Mouse (Mus musculus) midbrain, embryonic 11.5 days (tissue): ENCODE results near the gene Map3k20. TPM values are rescaled to one million over a fixed set of nuclear protein-coding genes. Genes with fewer than 3 reads are reported as not detected.

Source experiments
- ATAC-seq: fragments of 200-750 bp; cut with Nextera tagmentation; 2 replicates; pipeline ENCODE4 v1.8.0; 2017; ENCODE audit warnings: moderate TSS enrichment, moderate library complexity; ENCODE audit not compliant: low FRiP score
- DNase-seq: peaks from one replicate; pipeline ENCODE4 v3.0.0; 2015; ENCODE audit warnings: low spot score; ENCODE audit errors: missing footprints
- H3K27ac ChIP-seq: fragments of 300-500 bp; sonication (generic); 2 replicates; pipeline ENCODE4 v1.5.1; 2014; ENCODE audit warnings: low read depth, low read length
- H3K27me3 ChIP-seq: fragments of 300-500 bp; sonication (generic); 2 replicates; pipeline ENCODE4 v1.6.1; 2014; ENCODE audit warnings: mild to moderate bottlenecking, low read length, moderate library complexity, mixed read lengths; ENCODE audit not compliant: control insufficient read depth, insufficient read depth
- H3K36me3 ChIP-seq: fragments of 300-500 bp; sonication (generic); 2 replicates; pipeline ENCODE4 v1.6.1; 2014; ENCODE audit warnings: mild to moderate bottlenecking, low read length, moderate library complexity, mixed read lengths; ENCODE audit not compliant: control insufficient read depth, insufficient read depth
- H3K4me1 ChIP-seq: fragments of 300-500 bp; sonication (generic); 2 replicates; pipeline ENCODE4 v1.6.1; 2014; ENCODE audit warnings: low read length; ENCODE audit not compliant: control insufficient read depth, insufficient read depth
- H3K4me2 ChIP-seq: fragments of 300-500 bp; sonication (generic); 2 replicates; pipeline ENCODE4 v1.6.1; 2014; ENCODE audit warnings: mild to moderate bottlenecking, moderate library complexity
- H3K4me3 ChIP-seq: fragments of 300-500 bp; sonication (generic); 2 replicates; pipeline ENCODE4 v1.5.1; 2014; ENCODE audit warnings: low read depth, low read length
- H3K9ac ChIP-seq: fragments of 300-500 bp; sonication (generic); 2 replicates; pipeline ENCODE4 v1.6.1; 2014; ENCODE audit warnings: low read length
- H3K9me3 ChIP-seq: fragments of 300-500 bp; sonication (generic); 2 replicates; pipeline ENCODE4 v1.6.1; 2016; ENCODE audit warnings: low read length; ENCODE audit not compliant: control insufficient read depth
- WGBS: fragments of 180-500 bp; shearing (Covaris S2); extraction: QIAGEN DNeasy Blood & Tissue Kit; methylation state at CpG from one replicate; pipeline ENCODE4 v1.1.7; 2014; 5-methylcytosine and 5-hydroxymethylcytosine counted together
- polyA plus RNA-seq: library from polyadenylated mRNA; unstranded; fragments of >200 nt; fragmentation: Nextera tagmentation; extraction: Ambion mirVana; gene quantifications from 2 replicates; pipeline ENCODE4 v1.2.1, GENCODE M21; 2014

Gene Map3k20
- polyA plus RNA-seq, 1 experiment from 2014 or later, result 7.5 TPM

DNA sequence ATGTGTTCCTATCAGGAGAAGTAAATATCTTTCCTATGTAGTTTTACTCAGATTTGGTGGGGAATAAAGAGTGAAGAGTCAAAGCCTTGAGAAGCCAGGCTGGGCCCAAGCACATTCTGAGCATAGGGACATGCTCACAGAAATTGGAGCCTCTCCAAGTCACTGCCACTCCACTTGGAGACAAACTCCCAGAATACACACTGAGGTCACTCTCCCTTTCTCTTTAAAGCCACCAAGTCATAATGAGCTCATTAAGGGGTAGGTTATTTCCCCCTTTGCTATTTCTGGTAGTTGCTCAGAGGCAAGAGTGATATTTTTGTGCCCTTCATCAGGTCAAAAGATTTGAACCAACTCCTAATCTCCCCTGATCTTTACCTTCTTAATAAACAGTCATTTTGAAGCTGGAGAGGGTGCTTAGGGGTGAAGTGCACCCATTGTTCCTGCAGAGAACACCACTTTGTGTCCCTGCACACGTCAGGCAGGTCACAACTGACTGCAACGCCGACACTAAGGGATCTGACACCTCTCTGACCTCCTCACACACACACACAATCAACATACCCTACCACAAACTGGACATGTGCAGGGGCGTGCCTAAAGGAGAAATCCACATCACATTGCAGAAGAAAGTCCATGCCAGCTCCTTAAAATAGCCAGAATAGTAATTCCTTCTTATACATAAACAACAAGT lies 15.6 kb upstream of the Map3k20 start:
- 76% methylated on average over 4 of the region's 4 CpGs for WGBS
- DNase-seq, result no peak

DNA sequence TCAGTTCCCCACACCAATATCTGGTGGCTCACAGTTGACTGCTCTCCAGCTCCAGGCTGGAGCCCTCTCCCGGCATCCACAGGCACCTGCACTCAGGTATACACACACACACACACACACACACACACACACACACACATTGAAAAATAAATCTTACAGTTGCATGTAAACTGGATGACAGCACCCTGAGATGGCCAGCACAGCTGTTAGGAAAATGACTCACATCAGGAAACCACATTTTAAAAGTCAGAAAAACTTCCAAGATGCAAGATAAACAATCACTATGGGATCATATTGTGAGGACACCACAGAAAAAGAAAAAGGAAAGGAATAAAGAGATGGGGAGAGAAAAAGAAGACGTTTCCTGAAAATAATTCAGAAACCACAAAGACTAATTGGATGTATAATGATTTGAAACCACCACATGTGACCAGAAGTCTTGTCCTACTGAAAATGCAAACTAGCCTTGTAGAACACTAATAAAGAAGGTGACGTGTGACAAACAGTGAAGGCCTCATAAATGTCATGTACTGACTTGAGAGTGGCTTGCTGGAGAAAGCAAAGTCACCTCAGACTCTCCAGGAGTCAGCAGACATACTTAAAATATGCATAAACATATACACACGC lies 7.1 kb upstream of the Map3k20 start:
- Histone ChIP-seq H3K4me2 (no peak overlapping the region), H3K27ac (no peak overlapping the region), H3K27me3 (no peaks in the 10 kb centered on the region), H3K4me1 (no peaks in the 10 kb centered on the region), H3K36me3 (no peaks in the 10 kb centered on the region), H3K9ac (no peak overlapping the region), H3K9me3 (no peaks in the 10 kb centered on the region), H3K4me3 (no peak overlapping the region)
- ATAC-seq (no peak), DNase-seq (no peak)
- 83% methylated on average over 4 of the region's 4 CpGs for WGBS

More for the DNA sequence above, 15.6 kb upstream of the Map3k20 start:
- H3K4me3 ChIP-seq, result no peak overlapping the region
- no peaks in the 10 kb centered on the region for H3K36me3 ChIP-seq
- H3K4me1 ChIP-seq, result no peaks in the 10 kb centered on the region
- H3K27me3 ChIP-seq, result no peaks in the 10 kb centered on the region
- no peaks in the 10 kb centered on the region for H3K9me3 ChIP-seq
- no peak overlapping the region for H3K27ac ChIP-seq
- no peak overlapping the region for H3K9ac ChIP-seq
- no peak overlapping the region for H3K4me2 ChIP-seq
- no peak for ATAC-seq

DNA sequence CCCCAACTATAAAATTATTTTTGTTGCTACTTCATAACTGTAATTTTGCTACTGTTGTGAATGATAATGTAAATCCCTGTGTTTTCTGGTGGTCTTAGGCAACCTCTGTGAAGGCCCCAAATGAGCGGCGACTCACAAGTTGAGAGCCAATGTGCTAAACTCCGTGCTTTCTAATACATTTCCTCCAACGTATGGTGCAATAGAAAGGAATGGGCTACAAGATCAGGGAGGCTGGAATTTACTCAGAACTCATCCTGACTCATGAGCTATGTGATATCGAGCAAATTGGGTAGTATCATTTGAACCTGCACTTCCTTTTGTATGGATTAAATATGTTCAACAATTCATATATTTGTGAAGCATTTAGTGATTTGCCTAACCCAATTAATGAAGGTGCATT lies 4.9 kb upstream of the Map3k20 start:
- Histone ChIP-seq H3K4me1 (no peaks in the 10 kb centered on the region), H3K9me3 (no peaks in the 10 kb centered on the region), H3K27me3 (peaks cover 5% of the 10 kb centered on the region; the same call in 1 of the 2 replicates), H3K4me3 (no peak overlapping the region), H3K4me2 (no peak overlapping the region), H3K9ac (no peak overlapping the region), H3K36me3 (no peaks in the 10 kb centered on the region), H3K27ac (no peak overlapping the region)
- WGBS, result 91% methylated on average over 5 of the region's 5 CpGs
- DNase-seq, result no peak
- no peak for ATAC-seq

DNA sequence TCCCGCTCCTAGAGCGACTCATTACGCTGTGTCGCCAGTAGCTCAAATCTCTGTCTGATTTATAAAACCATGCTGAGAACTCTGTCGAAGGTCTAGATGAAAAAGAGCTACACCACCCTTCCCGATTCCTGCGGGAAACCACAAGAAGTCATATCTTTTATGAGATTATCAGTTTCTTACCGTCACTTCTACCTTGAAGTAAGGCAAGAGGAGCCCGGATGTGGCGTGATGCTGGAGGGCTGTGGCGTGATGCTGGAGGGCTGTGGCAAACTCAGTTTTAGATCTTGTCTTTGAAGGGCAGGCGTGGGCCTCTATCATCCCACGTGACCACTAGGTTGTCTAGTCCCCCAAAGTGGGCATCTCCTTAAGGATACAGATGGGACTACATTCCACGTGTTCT lies 3.5 kb upstream of the Map3k20 start:
- H3K4me1 ChIP-seq, result no peaks in the 10 kb centered on the region
- H3K36me3 ChIP-seq, result no peaks in the 10 kb centered on the region
- peaks cover 5% of the 10 kb centered on the region; the same call in 1 of the 2 replicates for H3K27me3 ChIP-seq
- ATAC-seq (no peak), DNase-seq (no peak)
- H3K4me3 ChIP-seq, result no peak overlapping the region
- no peak overlapping the region for H3K9ac ChIP-seq
- no peak overlapping the region for H3K4me2 ChIP-seq
- 92% methylated on average over 14 of the region's 14 CpGs for WGBS
- H3K9me3 ChIP-seq, result no peaks in the 10 kb centered on the region
- no peak overlapping the region for H3K27ac ChIP-seq

DNA sequence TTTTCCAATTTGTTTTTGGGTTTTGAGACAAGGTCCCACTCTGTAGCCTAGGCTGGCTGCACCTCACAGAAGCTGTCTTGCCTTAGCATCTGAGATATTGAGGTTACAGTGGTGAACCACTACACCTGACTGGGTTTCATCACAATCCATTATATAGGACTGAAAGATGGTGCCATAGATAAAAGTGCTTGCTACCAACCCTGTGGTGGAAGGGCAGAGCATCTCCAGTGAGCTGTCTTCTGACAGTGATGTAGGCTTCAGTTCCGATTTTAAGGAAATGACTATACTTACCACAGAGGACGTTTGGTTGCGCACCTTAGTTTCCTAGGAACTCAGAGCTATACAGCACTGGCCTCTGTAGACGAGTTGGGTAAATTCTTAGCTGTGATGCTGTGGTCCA lies 2.7 kb upstream of the Map3k20 start:
- peaks cover 5% of the 10 kb centered on the region; the same call in 1 of the 2 replicates for H3K27me3 ChIP-seq
- no peaks in the 10 kb centered on the region for H3K36me3 ChIP-seq
- H3K9ac ChIP-seq, result no peak overlapping the region
- no peak overlapping the region for H3K4me2 ChIP-seq
- 82% methylated on average over 4 of the region's 4 CpGs for WGBS
- no peak for DNase-seq
- no peak overlapping the region for H3K27ac ChIP-seq
- no peak for ATAC-seq
- no peaks in the 10 kb centered on the region for H3K9me3 ChIP-seq
- H3K4me1 ChIP-seq, result no peaks in the 10 kb centered on the region
- no peak overlapping the region for H3K4me3 ChIP-seq

DNA sequence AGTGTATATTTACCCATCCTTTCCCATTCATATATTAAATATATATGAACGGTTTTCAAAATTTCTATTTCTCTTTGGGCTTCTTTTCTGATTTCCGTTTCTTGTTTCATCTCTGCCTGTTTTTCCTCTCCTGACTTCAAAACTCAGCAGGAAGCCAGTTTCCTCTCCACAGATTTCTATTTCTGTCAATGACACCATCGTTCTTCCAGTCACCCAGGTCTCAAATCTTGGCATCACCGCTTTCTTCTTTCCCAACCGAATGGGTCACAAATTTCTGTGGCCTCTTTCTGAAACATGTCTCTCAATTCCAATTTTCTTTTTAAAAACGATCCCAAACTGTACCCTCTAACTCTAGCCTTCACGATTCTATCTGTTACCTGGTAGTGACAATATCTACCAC lies 748 bp upstream of the Map3k20 start:
- Histone ChIP-seq H3K9me3 (no peaks in the 10 kb centered on the region), H3K4me1 (no peaks in the 10 kb centered on the region), H3K4me3 (no peak overlapping the region), H3K27ac (no peak overlapping the region), H3K9ac (no peak overlapping the region), H3K27me3 (peaks cover 5% of the 10 kb centered on the region; the same call in 1 of the 2 replicates), H3K4me2 (no peak overlapping the region), H3K36me3 (no peaks in the 10 kb centered on the region)
- ATAC-seq, result no peak
- no peak for DNase-seq
- 78% methylated on average over 7 of the region's 7 CpGs for whole genome bisulfite sequencing

DNA sequence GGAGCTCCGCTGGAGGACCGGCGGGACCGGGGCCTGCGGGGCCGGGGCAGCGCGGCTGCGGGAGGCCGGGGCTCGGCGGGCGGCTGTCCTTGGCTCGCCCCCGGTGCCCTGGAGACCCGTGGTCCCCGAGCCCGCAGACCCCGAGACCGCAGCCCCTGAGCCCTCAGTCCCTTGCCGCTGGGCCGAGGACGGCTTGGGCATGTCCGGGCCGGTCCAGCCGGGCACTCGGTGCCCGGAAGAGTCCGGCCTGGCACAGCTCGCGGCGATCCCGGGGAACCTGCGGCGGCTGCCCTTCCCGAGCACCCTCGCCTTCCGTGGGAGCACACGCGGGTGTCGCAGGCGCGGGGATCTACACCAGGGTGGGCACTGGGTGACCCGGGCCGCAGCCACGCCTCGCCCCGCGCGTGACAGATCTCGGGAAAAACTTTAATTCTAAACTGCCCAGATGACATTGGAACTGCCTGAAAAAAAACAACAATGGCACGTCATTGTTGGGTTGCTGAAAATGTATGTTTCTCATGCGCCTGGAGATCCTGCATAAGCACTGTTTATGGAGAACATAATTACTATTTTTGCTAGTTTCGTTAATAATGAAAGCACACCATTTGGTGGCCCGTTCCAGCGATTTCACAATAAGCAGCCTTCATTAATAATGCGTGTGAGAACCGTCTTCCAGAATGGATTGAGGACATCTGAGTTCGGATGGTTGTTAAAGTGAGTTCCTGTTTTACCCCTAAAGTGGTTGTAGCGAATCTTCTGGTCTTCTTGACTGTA lies 638 bp downstream of the Map3k20 start:
- WGBS, result 1% methylated on average over 49 of the region's 60 CpGs
- peak; percentile 82 for ATAC-seq
- peak overlapping the region; percentile 96 for H3K4me2 ChIP-seq

DNA sequence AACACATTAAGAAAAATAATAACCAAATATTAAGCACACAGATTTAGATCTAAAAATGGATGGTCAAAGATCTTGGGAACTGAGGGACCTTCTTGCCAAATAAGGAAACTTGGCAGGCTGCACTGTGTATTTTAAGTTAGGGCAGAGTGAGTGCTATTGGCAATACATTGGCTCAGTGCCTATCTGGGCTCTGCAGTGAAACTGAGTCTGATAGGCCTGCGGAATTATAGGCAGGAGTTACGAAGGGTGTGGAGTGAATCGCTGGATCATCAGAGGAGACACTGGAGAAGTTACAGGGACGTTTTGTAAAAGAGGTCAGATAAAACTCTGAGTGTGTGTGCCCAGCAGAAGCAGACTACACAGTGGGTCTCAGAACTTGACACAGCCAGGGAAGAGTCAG lies 1.7 kb downstream of the Map3k20 start:
- no peak overlapping the region for H3K4me2 ChIP-seq
- no peaks in the 10 kb centered on the region for H3K36me3 ChIP-seq
- no peaks in the 10 kb centered on the region for H3K9me3 ChIP-seq
- ATAC-seq, result no peak
- no peak overlapping the region for H3K4me3 ChIP-seq
- peak; percentile 77 for DNase-seq
- no peaks in the 10 kb centered on the region for H3K4me1 ChIP-seq
- no peak overlapping the region for H3K9ac ChIP-seq
- peaks cover 5% of the 10 kb centered on the region; the same call in 1 of the 2 replicates for H3K27me3 ChIP-seq
- no peak overlapping the region for H3K27ac ChIP-seq
- WGBS, result 70% methylated on average over 4 of the region's 4 CpGs

More for the DNA sequence above, 638 bp downstream of the Map3k20 start:
- Histone ChIP-seq H3K27me3 (peaks cover 5% of the 10 kb centered on the region; the same call in 1 of the 2 replicates), H3K9ac (peak overlapping the region; percentile 89), H3K9me3 (no peaks in the 10 kb centered on the region), H3K36me3 (no peaks in the 10 kb centered on the region), H3K4me3 (peak overlapping the region; percentile 87), H3K27ac (no peak overlapping the region), H3K4me1 (no peaks in the 10 kb centered on the region)
- DNase-seq, result peak; percentile 93
